Mouse (Mus musculus) mouse embryonic stem cell (cell line): ENCODE data around the gene Fam89a.

Experiments
- in situ Hi-C, 2 experiments: fragments of 300-500 bp; cut with MboI; formaldehyde crosslinking; loops; 1 replicate in 1 of 2; 3 replicates in 1 of 2; pipeline ENCODE4 v1.14.3; 2019 to 2020; ENCODE audit warnings: low sequenced_read_pairs in 2 of 2, low pct_unique_long_range_greater_than_20kb in 1 of 2, mixed read lengths in 1 of 2; ENCODE audit not compliant: unreplicated experiment in 1 of 2

The Fam89a gene

GRCm38 (mm10) chr8:124755481-124755880 lies 3.8 kb upstream of the Fam89a start:
- in situ Hi-C loops, result no loop called here

GRCm38 (mm10) chr8:124754792-124755190 lies 3.2 kb upstream of the Fam89a start:
- in situ Hi-C loops, result no loop called here

GRCm38 (mm10) chr8:124754101-124754791 lies 2.6 kb upstream of the Fam89a start:
- in situ Hi-C loops, result no loop called here

- in situ Hi-C loops, result no loop called here
Measured at GRCm38 (mm10) chr8:124752325-124752862, 762 bp upstream of the Fam89a start.

GRCm38 (mm10) chr8:124751191-124751590 lies 441 bp downstream of the Fam89a start:
- in situ Hi-C loops, result no loop called here

DNA sequence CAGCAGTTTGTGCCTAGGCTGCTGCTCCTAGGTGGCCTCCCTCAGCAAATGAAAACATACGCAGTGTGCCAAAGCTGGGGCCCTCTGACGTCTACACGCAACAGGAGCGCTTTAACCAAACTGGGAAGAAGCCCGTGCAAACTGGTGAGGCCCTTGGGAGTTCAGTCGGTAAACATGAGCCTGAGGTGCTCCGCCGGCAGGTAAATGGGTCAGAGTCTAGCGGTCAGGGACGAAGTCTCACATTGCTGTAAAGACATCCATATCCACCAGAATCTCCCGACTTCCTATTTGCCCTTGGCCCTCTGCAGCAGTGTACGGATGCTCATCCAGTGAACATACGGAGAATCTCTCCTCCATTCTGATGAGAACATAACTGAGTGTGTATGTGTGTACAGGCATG lies 5.0 kb downstream of the Fam89a start:
- in situ Hi-C loops, result no loop called here

DNA sequence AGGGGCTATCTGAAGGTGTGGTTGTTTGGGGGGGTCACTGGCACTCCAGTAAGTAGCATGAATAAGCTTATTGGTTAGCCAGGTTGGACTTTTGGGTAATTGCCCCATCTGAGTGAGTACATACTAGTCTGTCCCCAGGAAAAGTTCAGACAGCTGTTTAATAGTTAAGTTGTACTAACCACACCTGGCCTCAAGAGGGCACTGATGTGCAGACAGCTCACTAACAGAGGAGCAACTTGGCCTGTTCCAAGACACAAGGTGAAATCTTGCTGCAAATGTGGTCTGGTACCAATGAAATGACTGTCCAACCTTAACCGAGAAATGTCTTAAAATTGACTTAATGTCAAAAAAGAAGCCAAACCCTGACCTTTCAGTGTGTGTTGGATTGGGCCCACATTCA lies 12.4 kb downstream of the Fam89a start:
- in situ Hi-C loops, result no loop called here

DNA sequence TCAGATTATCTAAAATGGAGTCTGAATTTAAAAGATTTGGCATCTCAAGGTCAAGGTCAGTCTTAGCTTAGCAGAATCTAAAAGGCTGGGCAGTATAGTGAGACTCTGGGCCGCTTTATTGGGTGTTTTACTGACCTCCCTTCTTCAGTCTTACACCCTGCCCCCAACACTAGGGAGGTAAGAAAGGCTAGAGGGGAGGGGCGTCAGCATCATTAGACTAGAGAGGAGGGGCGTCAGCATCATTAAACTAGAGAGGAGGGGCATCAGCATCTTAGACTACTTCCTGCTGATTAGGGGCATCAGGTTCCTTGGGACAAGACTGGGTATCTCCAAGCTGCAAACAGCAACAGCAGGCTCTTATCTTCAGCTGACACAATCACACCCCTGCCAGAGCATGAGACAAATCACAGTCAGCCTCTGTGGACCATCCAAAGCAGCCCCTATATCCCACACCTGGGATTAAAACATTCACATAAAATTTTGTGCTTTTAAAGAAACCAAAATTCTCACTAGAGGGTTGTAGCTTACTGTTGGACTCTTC lies 16.2 kb downstream of the Fam89a start:
- in situ Hi-C loops, result no loop called here

- in situ Hi-C loops, result no loop called here
Measured at GRCm38 (mm10) chr8:124732828-124733227, 18.8 kb downstream of the Fam89a start.

- in situ Hi-C loops, result no loop called here
Measured at GRCm38 (mm10) chr8:124724301-124724700, 27.3 kb downstream of the Fam89a start.

DNA sequence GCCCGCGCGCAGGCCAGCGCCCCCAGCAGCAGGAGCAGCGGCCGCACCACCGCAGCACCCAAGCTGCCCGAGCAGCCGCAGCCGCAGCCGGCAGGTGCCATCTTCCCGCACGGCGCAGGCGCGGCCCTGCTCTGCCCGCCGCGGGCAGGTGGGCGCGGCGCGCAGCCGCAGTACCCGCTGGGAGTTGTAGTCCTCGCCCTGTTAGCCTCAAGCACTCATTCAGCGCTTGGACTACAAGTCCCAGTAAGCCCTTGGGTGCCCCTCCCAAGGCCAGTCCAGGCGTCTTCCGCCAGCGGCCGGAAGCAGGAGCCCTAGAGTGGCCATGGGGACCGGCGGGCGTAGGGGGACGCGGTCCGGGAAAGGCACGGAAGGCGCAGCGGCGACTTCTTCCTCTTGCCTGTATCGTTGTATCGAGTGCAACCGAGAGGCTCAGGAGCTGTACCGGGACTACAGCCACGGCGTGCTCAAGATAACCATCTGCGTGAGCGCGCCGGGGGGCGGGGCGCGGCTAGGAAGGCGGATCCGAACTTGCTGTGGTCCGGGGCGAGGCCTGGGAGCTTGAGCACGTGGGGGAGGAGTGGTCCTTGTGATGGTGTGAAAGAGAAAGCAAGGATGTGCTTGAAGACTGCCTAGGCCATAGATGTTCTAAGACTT lies 29.6 kb downstream of the Fam89a start, which contains the start of the genes Ttc13 and Arv1:
Gene Ttc13, minus strand, starts transcription at position 122 of the 654 bp plus-strand sequence.
Gene Arv1, plus strand, starts transcription at position 278 of the 654 bp plus-strand sequence.
- in situ Hi-C loops, result no loop called here

GRCm38 (mm10) chr8:124720938-124721861 lies 30.4 kb downstream of the Fam89a start:
- in situ Hi-C loops, result no loop called here

GRCm38 (mm10) chr8:124720133-124720532 lies 31.5 kb downstream of the Fam89a start:
- in situ Hi-C loops, result no loop called here

DNA sequence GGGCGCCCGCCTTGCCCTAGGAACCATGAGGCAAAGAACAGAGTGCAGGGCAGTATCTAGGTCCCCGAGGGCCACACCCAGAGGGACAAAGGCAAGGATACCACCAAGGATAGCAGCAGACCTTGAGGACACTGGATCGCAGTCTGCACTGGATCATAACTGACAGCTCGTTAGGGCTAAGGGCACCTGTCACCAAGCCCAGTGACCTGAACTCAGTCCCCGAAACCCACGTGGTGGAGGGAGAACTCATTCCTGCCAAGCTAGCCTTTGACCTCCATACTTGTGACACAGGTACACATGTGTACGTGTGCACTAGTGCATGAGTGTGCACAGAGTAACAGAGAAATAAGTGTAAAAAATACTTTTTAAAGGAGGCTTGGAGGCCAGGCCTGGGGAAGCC lies 35.9 kb downstream of the Fam89a start:
- in situ Hi-C loops, result no loop called here

- in situ Hi-C loops, result no loop called here
Measured at GRCm38 (mm10) chr8:124713207-124713606, 38.4 kb downstream of the Fam89a start.

DNA sequence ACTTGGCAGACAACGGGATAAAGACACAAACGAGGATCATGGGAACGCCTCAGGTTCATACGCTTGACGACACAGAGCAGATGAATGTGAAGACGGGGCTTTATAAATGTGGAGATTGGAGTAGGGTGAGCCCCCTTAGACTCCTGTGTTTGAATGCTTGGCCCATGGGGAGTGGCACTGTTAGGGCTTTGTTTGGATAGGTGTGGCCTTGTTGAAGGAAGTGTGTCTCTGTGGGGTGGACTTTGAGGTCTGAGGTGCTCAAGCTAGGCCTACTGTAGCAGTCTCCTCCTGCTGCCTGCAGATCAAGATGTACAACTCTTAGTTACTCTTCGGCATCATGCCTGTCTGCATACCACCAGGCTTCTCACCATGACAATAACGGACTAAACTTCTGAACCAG lies 45.8 kb downstream of the Fam89a start:
- in situ Hi-C loops, result no loop called here

GRCm38 (mm10) chr8:124704376-124704775 lies 47.3 kb downstream of the Fam89a start:
- in situ Hi-C loops, result no loop called here

DNA sequence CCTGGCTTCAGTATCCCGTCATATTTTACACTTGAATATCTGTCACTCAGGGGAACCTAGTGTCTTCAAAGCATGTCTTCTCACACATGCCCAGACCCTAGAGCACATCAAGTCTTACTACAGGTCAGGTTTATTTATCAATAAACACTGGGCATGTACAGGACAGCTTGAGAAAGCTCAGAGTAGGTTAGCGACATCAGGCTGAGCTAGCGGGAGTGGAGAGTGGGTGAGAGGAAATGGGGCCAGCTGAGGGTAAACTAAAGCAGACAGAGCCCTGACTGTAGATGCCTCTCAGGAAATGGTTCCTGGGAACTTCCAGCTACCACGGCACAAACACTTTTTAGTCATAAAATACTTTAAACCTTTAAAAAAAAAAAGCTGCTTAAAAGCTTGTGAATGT lies 48.1 kb downstream of the Fam89a start:
- in situ Hi-C loops, result no loop called here

- in situ Hi-C loops, result no loop called here
Measured at GRCm38 (mm10) chr8:124702183-124702582, 49.4 kb downstream of the Fam89a start.
